Mouse (Mus musculus) stomach, postnatal 0 days (tissue): ENCODE results near the gene Tmco4.

Experiments
- CTCF ChIP-seq: IDR thresholded peaks from 2 replicates; pipeline ENCODE4 v1.5.1; 2016; ENCODE audit warnings: antibody characterized with exemption, low read depth, mild to moderate bottlenecking, moderate library complexity
- EP300 ChIP-seq: optimal IDR thresholded peaks from 2 replicates; pipeline ENCODE3; 2016; ENCODE audit warnings: antibody characterized with exemption

GRCm38 (mm10) chr4:139024379-139024778, 51.7 kb downstream of the Tmco4 start:
- TF ChIP-seq CTCF (no peak), EP300 (no peak)
